Mouse (Mus musculus) ZHBTc4 (cell line): Measurements from ENCODE around the gene Eef2.

Source experiments
- DNase-seq: peaks from one replicate; pipeline ENCODE4 v3.0.0-alpha.2; 2011; ENCODE audit warnings: low read depth, low spot score

Gene Eef2

GRCm38 (mm10) chr10:81179451-81180342, 3.3 kb downstream of the Eef2 start:
- DNase-seq, result peak; percentile 59

GRCm38 (mm10) chr10:81180946-81181345, 4.5 kb downstream of the Eef2 start:
- no peak for DNase-seq

GRCm38 (mm10) chr10:81181860-81182259, 5.4 kb downstream of the Eef2 start:
- peak; percentile 48 for DNase-seq

GRCm38 (mm10) chr10:81182336-81183333, 6.2 kb downstream of the Eef2 start, which contains the start of gene Dapk3:
Dapk3 (plus strand) TSS chr10:81183005.
- peak; percentile 99 for DNase-seq

GRCm38 (mm10) chr10:81183805-81184204, 7.4 kb downstream of the Eef2 start, which contains the start of gene 4930442H23Rik:
4930442H23Rik (minus strand) TSS chr10:81183849.
- no peak for DNase-seq

- peak; percentile 76 for DNase-seq
Measured at GRCm38 (mm10) chr10:81184765-81185164, 8.3 kb downstream of the Eef2 start.

GRCm38 (mm10) chr10:81187161-81187560, 10.7 kb downstream of the Eef2 start:
- no peak for DNase-seq

- no peak for DNase-seq
Measured at GRCm38 (mm10) chr10:81189821-81190220, 13.4 kb downstream of the Eef2 start.

- DNase-seq, result peak; percentile 92
Measured at GRCm38 (mm10) chr10:81190236-81190911, 13.9 kb downstream of the Eef2 start.

- peak; percentile 66 for DNase-seq
Measured at GRCm38 (mm10) chr10:81190912-81191321, 14.5 kb downstream of the Eef2 start.

- no peak for DNase-seq
Measured at GRCm38 (mm10) chr10:81191342-81191982, 15.0 kb downstream of the Eef2 start.

GRCm38 (mm10) chr10:81192270-81192967, 16.0 kb downstream of the Eef2 start:
- peak; percentile 94 for DNase-seq

- DNase-seq, result peak; percentile 46
Measured at GRCm38 (mm10) chr10:81192968-81193501, 16.6 kb downstream of the Eef2 start.

- no peak for DNase-seq
Measured at GRCm38 (mm10) chr10:81193991-81194774, 17.8 kb downstream of the Eef2 start.

GRCm38 (mm10) chr10:81195300-81195699, 18.9 kb downstream of the Eef2 start:
- no peak for DNase-seq

- DNase-seq, result no peak
Measured at GRCm38 (mm10) chr10:81196470-81197065, 20.1 kb downstream of the Eef2 start.

- DNase-seq, result no peak
Measured at GRCm38 (mm10) chr10:81197305-81197704, 20.9 kb downstream of the Eef2 start.

- DNase-seq, result peak; percentile 75
Measured at GRCm38 (mm10) chr10:81198230-81198629, 21.8 kb downstream of the Eef2 start.

- DNase-seq, result no peak
Measured at GRCm38 (mm10) chr10:81198990-81199389, 22.6 kb downstream of the Eef2 start.
